Mouse (Mus musculus) heart, postnatal 0 days (tissue): ENCODE data around the gene 9430097D07Rik.

ENCODE experiments used
- CTCF ChIP-seq: IDR thresholded peaks from 2 replicates; pipeline ENCODE4 v1.5.1; 2016; ENCODE audit warnings: antibody characterized with exemption, control low read depth, low read depth
- EP300 ChIP-seq: IDR thresholded peaks from 2 replicates; pipeline ENCODE4 v1.6.1; 2016; ENCODE audit warnings: antibody characterized with exemption, low read depth

GRCm38 (mm10) chr2:32617601-32618000, 42.1 kb upstream of the 9430097D07Rik start:
- TF ChIP-seq CTCF (peak; percentile 36), EP300 (no peak)
